Mouse (Mus musculus) cerebellum, postnatal 14 days (tissue): ENCODE results near the gene Arhgap10.

Experiments
- DNase-seq, 2 experiments: peaks; one replicate each; pipeline ENCODE4 v3.0.0; 2021; ENCODE audit warnings: mixed read lengths in 2 of 2

Gene Arhgap10

GRCm38 (mm10) chr8:77517301-77518200 is at the start of gene Arhgap10:
Gene Arhgap10 (minus strand): TSS chr8:77517953.
- peak; percentile 84 to 87 for DNase-seq

- DNase-seq, result no peak
These were observed 43.7 kb upstream of the Arhgap10 start for GRCm38 (mm10) chr8:77561441-77561840.

DNA sequence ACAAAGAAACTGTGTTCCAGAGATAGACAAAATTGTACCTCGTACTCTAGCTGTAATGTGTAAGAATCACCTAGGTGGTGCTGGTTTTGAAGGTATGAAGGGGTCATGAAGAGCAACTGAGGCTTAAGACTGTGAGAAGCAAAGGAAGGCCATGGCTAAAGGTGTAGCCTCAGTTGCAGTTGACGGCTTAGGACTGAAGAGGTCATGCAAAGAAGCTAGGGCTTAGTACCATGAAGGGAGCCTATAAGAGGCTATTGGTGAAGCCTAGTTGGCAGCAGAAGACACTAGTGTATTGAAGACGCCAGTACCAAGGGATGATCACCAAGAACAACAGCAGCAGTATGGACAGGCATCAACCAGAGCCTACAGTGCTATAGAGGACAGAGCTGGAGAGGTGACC is 34.7 kb upstream of the Arhgap10 start:
- DNase-seq, result no peak

DNA sequence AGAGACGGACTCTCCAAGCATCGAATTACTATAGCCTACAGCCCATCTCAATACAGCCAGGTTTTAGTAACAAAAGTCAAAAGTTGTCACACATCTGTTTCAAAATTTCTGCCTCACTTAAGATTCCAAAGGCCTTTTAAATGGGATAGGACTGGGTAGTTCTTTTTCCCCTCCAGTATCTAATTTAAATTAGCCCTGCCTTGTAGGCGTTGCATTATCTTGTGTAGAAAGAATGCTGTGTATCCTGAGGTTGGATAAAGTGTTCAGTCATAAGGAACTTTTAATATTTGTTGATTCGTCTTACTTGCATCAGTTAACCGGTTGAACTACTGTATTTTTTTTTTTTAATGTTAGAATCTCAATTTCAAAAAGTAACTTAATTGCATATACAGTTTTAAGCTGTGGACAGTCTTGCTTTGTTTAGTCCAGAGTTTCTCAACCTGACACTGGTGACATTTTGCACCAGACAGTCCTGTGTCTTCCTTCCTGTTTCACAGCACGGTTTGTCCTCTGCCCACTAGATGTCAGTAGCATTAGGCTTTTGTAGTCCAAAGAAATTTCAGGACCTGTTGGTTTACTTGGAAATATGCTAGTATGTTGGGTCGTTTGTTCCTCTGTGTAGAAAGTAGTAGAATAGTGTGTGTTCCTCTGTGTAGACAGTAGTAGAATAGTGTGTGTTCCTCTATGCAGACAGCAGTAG is 32.3 kb upstream of the Arhgap10 start:
- DNase-seq, result peak; percentile 51 to 52

DNA sequence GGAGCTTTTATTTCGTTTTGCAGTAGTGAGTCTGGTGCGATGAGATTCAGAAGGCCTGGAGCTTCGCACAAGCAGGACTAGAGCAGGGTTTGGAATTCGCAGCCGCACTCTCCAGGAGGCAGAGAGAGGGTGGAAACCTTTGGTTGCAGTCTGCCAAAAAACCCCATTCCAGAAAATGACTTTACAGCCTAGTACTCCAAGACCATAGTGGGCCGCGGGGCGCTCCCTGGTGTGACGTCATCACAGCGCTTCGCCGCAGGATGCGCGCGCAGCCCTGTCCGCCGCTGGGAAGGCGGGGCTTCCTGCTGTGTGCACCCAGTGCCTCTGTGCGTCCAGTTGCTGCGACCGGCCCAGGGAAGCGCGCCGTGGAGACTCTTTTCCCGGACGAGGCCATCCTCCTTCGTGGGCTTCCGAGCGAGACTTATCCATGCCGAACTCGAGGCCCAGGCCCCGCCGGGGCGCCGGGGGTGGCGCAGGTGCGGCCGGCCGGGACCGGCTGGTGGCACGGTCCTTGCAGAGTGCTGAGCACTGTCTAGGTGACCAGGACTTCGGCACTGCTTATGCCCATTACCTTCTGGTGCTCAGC is 31.5 kb upstream of the Arhgap10 start, which contains the start of gene Prmt9:
Gene Prmt9 (plus strand): TSS at position 277 of the 586 bp plus-strand sequence.
- DNase-seq, result peak; percentile 91 to 94

GRCm38 (mm10) chr8:77545616-77546015 is 27.9 kb upstream of the Arhgap10 start:
- no peak for DNase-seq

GRCm38 (mm10) chr8:77544428-77544827 is 26.7 kb upstream of the Arhgap10 start:
- DNase-seq, result no peak

DNA sequence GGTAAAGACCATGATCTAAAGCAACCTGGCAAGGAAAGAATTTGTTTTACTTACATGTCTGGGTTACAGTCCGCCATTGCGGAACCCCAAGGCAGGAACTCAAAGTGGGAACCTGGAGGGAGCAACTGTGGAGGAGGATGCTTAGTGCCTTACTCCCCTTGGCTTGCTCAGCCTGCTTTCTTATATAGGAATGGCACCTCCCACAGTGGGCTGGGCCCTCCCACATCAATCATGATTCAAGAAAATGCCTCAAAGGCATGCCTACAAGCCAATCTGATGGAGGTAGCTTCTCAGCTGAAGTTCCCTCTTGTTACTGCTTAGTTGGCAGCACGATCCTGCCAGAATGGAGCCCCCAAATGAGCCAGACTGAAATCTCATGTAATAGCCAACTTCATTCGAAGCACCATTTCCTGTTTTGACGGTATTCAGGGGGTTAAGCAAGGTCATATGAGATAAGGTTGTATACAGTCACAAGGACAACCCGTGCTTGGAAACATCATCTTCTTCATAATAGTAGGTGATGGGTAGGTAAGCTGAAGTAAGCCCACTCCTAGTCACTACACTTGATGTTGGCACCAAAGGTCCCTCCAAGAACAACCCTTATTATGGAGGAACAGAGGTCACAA is 25.5 kb upstream of the Arhgap10 start:
- no peak for DNase-seq

GRCm38 (mm10) chr8:77538256-77538655 is 20.5 kb upstream of the Arhgap10 start:
- no peak for DNase-seq

- DNase-seq, result no peak
These were observed 19.1 kb upstream of the Arhgap10 start for GRCm38 (mm10) chr8:77536821-77537220.

DNA sequence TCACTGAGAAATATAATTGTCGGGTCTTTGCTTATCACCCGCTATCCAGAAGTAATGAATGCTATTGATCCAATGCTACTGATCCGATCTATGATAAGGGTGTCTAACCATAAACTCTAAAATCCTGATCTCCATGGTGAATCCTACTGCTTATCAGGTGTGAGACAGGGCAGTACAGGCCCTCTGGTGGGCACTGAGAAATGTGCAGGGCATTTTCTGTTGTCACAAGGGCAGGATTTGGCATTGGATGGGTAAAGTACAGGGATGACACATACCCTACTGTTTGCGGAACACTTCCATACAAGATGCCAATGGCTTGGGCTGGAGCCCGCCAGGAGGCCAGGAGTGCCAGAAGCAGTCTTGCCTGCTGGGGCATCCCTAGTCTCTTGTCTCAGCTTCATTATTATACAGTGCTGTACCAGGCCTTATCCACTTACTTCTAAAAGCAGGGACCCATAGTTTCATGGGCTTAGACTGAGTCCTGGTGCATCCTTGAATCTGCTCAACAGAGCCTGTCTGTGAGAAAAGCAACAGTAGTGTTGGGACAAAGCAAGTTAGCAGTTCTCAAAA is 17.4 kb upstream of the Arhgap10 start:
- peak; percentile 86 to 88 for DNase-seq

DNA sequence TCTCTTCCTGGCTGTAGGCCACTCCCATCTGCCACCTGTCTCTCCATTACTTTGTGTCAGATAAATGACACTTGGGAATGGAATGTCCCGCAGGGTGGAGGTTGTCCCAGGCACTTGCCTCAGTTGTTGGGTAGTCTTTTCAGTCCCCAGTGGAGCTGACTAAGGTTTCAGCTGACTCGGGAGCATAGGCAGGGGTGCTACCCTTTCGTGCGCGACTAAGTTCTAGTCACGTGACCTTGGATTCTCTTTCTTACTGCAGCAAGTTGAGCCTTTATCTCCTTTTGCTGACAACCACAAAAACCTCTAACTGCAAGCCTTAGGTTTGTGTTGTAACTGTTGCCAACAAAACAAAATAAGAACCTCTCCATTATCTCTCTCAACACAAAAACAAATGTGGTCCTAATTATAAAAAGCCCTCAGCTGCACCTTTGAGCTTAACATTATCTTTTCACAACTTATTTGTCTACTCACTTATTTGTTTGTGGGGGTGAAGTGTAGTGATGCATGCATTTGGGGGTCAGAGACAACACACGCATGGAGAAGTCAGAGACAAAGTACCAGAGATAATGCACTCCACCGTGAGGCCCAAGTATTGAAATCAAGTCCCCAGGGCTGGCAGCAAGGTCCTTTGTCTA is 16.7 kb upstream of the Arhgap10 start:
- DNase-seq, result no peak

- no peak for DNase-seq
These were observed 8.4 kb upstream of the Arhgap10 start for GRCm38 (mm10) chr8:77526130-77526529.

GRCm38 (mm10) chr8:77524906-77525305 is 7.2 kb upstream of the Arhgap10 start:
- DNase-seq, result no peak

DNA sequence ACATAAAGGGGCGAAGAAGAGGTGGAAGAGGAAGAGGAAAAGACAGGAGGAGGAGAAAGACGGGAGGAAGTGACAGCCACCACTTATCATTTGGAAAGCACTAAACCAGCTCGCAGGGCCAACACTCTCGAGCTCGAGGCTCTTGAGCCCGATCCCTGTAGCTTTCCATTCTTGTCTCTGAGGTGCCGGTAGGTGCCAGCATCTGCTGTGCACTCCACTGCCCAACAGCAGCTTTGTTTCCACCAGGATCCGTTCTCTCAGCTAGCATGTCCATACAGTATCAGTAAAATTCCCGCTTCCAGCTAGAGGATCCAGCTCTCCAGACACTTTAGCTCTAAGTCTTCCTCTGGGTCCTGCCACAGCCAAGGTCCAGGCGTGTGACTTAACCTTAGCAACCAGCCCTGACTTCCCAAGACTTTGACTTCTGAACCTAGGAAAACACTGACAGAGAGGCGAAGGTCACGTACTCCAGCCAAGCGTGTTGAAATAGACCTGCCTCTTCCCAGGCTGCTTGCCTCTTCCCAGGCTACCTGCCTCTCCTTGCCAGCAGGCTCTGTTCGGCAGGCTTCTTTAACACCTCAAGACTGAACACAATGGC is 6.4 kb upstream of the Arhgap10 start:
- DNase-seq, result no peak

DNA sequence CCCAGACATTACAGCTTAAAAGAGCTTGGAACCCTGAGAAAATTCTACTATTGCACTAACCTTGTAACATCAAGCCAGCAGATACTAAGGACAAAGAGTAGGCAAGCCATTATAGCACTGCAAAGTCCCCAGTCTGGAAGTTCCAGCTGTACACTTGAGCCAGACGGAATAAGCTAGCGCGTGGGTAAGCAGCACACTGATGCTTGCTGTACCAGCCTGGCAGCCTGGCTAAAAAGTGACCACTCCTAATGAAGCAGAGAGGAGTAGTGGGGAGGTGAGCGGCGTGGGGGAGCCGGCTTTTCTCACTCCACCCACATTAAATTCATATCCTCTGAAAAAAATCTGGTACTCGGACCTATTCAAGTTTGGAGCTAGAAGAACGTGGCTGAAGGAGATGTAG is 5.2 kb upstream of the Arhgap10 start:
- DNase-seq, result no peak

- no peak for DNase-seq
These were observed 3.5 kb upstream of the Arhgap10 start for GRCm38 (mm10) chr8:77521028-77521785.

DNA sequence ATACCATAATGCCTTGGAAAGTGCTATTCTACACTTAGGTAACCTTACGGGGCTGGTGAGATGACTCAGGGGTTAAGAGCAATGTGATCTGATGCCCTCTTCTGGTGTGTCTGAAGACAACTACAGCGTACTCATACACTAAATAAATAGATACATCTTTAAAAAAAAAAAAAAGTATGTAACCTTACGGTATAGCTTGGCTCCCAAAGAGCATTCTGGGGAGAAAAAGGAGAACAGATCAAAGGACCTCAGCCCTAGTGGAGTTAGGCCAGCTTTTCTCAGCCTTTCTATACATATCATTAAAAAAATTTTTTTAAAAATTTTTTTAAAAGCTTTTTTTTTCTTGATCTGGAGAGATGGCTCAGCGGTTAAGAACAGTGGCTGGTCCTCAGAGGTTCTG is 2.8 kb upstream of the Arhgap10 start:
- no peak for DNase-seq

DNA sequence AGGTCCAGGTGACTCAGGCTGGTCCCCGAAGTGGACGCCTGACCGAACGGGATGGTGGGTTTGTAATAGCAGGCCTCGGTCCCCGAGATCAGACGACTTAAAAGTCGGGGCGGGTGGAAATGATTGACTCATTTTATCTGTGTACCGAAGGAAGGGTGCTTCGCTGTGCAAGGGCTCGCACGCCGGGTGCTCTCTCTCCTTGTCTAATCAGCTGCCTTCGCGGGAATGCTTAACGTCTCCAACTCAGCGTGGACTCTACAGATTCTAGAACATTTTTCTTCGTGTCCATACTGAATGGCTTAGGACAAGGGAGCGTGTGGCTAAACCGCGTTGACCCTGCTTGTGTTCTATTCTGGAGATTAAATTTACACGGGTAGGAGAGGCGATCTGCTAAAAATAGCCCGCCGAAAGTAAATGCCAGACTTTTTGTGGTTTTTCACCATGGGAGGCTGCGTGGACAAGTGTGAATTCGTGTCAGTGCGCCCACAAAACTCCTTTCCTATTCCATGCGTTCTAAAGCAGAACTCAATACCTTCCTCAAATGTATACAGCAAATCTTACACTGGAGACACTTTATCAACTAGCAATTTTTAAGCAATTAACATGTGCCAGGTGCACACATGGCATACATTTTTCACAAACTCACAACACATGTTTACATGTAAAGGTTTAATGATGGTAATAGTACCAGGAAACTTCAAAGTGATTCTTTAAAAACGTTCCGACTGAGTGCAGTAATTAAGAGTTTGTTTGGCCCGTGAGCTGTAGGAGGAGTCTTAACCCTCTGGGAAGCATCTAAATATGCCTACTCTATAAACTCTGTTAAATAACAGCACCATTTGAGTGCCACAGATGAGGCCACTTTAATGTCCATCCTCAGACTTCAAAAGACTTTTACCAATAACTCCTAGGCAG is 705 bp upstream of the Arhgap10 start:
- no peak for DNase-seq

DNA sequence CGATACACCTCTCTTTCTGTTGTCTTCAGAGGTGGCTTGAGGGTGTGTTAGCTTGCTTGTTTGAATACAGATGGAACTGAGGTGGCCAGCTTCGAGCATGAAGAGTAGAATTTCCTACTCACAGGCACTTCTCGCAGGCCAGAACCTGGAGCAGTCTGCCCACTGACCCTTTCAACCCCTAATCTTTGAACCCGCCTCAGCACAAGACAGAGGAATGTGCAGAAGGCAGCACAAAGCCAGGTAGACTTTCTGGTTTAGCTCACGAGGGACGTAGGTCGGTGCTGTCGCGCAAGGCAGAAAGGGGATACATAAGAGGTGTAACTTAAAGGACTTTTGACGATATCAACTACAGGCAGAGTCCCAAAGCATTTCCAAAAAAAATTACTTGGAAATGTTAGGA is 908 bp downstream of the Arhgap10 start:
- DNase-seq, result peak; percentile 25 to 43
